Mouse (Mus musculus) heart, embryonic 12.5 days (tissue): ENCODE measurements around the gene Cpne2. TPM values are rescaled to one million over a fixed set of nuclear protein-coding genes. Genes with fewer than 3 reads are reported as not detected.

Experiments
- ATAC-seq: fragments of 200-750 bp; cut with Nextera tagmentation; 2 replicates; pipeline ENCODE4 v1.8.0; 2017; ENCODE audit warnings: moderate TSS enrichment, moderate library complexity; ENCODE audit not compliant: insufficient number of reproducible peaks, low FRiP score
- H3K27ac ChIP-seq: fragments of 300-500 bp; sonication (generic); 2 replicates; pipeline ENCODE4 v1.5.1; 2016; ENCODE audit warnings: mild to moderate bottlenecking, moderate library complexity; ENCODE audit not compliant: poor library complexity, severe bottlenecking
- H3K27me3 ChIP-seq: fragments of 300-500 bp; sonication (generic); replicated peaks from 2 replicates; pipeline ENCODE4 v1.6.1; 2016; ENCODE audit warnings: mild to moderate bottlenecking, moderate library complexity
- H3K36me3 ChIP-seq: fragments of 300-500 bp; sonication (generic); 2 replicates; pipeline ENCODE4 v1.6.1; 2016; ENCODE audit warnings: mild to moderate bottlenecking, moderate library complexity
- H3K4me1 ChIP-seq: fragments of 300-500 bp; sonication (generic); replicated peaks from 2 replicates; pipeline ENCODE4 v1.6.1; 2016; ENCODE audit warnings: mild to moderate bottlenecking
- H3K4me2 ChIP-seq: fragments of 300-500 bp; sonication (generic); 2 replicates; pipeline ENCODE4 v1.6.1; 2016; ENCODE audit warnings: mild to moderate bottlenecking, moderate library complexity
- H3K4me3 ChIP-seq: fragments of 300-500 bp; sonication (generic); 2 replicates; pipeline ENCODE4 v1.5.1; 2016; ENCODE audit warnings: mild to moderate bottlenecking
- H3K9ac ChIP-seq: fragments of 300-500 bp; sonication (generic); 2 replicates; pipeline ENCODE4 v1.6.1; 2016; ENCODE audit warnings: mild to moderate bottlenecking, moderate library complexity
- H3K9me3 ChIP-seq: fragments of 300-500 bp; sonication (generic); replicated peaks from 2 replicates; pipeline ENCODE4 v1.6.1; 2016; ENCODE audit warnings: mild to moderate bottlenecking, moderate library complexity
- WGBS: fragments of 180-500 bp; shearing (Covaris S2); methylation state at CpG from one replicate; pipeline ENCODE4 v1.1.7; 2016; 5-methylcytosine and 5-hydroxymethylcytosine counted together
- microRNA-seq: library from miRNA; unstranded; fragments of <30 nt; microRNA quantifications from one replicate; pipeline ENCODE4, GENCODE M21; 2017
- polyA plus RNA-seq: library from polyadenylated mRNA; unstranded; fragments of >200 nt; fragmentation: Nextera tagmentation; extraction: Ambion mirVana; gene quantifications from 2 replicates; pipeline ENCODE4 v1.2.1, GENCODE M21; 2016

Cpne2 gene
- polyA plus RNA-seq, 1 experiment from 2014 or later, result 7.7 TPM

GRCm38 (mm10) chr8:94607064-94607463, 74.3 kb downstream of the Cpne2 start:
- no peak overlapping the region for H3K27ac ChIP-seq
- H3K9me3 ChIP-seq, result no peaks in the 10 kb centered on the region
- WGBS, result 91% methylated on average over 5 of the region's 5 CpGs
- H3K27me3 ChIP-seq, result no peaks in the 10 kb centered on the region
- H3K4me1 ChIP-seq, result no peaks in the 10 kb centered on the region; the same call in 1 of the 2 replicates
- H3K4me3 ChIP-seq, result no peak overlapping the region
- no peak overlapping the region for H3K4me2 ChIP-seq
- no peak overlapping the region for H3K9ac ChIP-seq
- peaks cover 8% of the 10 kb centered on the region; the same call in 1 of the 2 replicates for H3K36me3 ChIP-seq
- no peak for ATAC-seq

Small RNAs within 50 kb of the gene (microRNA-seq; reads per million reads assigned to microRNA genes)
- not detected for gene Mir7072

Other genes starting within 250 kb of the Cpne2 start
- 0.10 TPM in 1 of 2 replicates, not detected in the other for gene Slc12a3, start 203.8 kb upstream of the Cpne2 start, polyA plus RNA-seq
- 73.1 and 74.9 TPM in 2 replicates for gene Herpud1, start 146.6 kb upstream of the Cpne2 start, polyA plus RNA-seq
- 0.08 and 0.19 TPM in 2 replicates for gene Nlrc5, start 98.6 kb upstream of the Cpne2 start, polyA plus RNA-seq
- gene Rspry1, start 68.9 kb downstream of the Cpne2 start, polyA plus RNA-seq, result 25.4 and 26.0 TPM in 2 replicates
- gene Fam192a, start 69.0 kb downstream of the Cpne2 start, polyA plus RNA-seq, result 44.9 and 48.1 TPM in 2 replicates
- gene Arl2bp, start 133.6 kb downstream of the Cpne2 start, polyA plus RNA-seq, result 129 and 142 TPM in 2 replicates
- gene Pllp, start 163.3 kb downstream of the Cpne2 start, polyA plus RNA-seq, result 0.13 TPM in 1 of 2 replicates, not detected in the other
- not detected in 2 replicates for gene Ccl22, start 212.6 kb downstream of the Cpne2 start, polyA plus RNA-seq
- gene Cx3cl1, start 239.0 kb downstream of the Cpne2 start, polyA plus RNA-seq, result 13.1 and 15.2 TPM in 2 replicates